Mouse (Mus musculus) CH12.LX (cell line): Measurements from ENCODE around the gene Cep104. TPM values are rescaled to one million over a fixed set of nuclear protein-coding genes. Genes with fewer than 3 reads are reported as not detected.

ENCODE experiments used
- DNase-seq: peaks from one replicate; pipeline ENCODE4 v3.0.0-alpha.2; 2013; ENCODE audit errors: extremely low read depth
- H3K27ac ChIP-seq: 2 replicates; pipeline ENCODE4 v1.5.1; 2012; ENCODE audit warnings: low read depth, mild to moderate bottlenecking, control low read depth, moderate library complexity; ENCODE audit not compliant: insufficient read depth
- H3K27me3 ChIP-seq: replicated peaks from 2 replicates; pipeline ENCODE3; 2012; ENCODE audit warnings: inconsistent platforms
- H3K36me3 ChIP-seq, 2 experiments: replicated peaks in 1 of 2; 2 replicates each; pipeline versions ENCODE3 to v1.6.1; 2012; ENCODE audit warnings: inconsistent platforms in 1 of 2, low read length in 1 of 2, mild to moderate bottlenecking in 1 of 2, mixed read lengths in 1 of 2, moderate library complexity in 1 of 2; ENCODE audit not compliant: control insufficient read depth in 1 of 2, insufficient read depth in 1 of 2
- H3K4me1 ChIP-seq, 2 experiments: 2 replicates each; pipeline ENCODE4 v1.6.1; 2012; ENCODE audit warnings: inconsistent platforms in 1 of 2, moderate library complexity in 1 of 2; ENCODE audit not compliant: insufficient read depth in 2 of 2, control insufficient read depth in 1 of 2
- H3K4me2 ChIP-seq: 2 replicates; pipeline ENCODE4 v1.6.1; 2012; ENCODE audit warnings: low read depth, mild to moderate bottlenecking, control low read depth; ENCODE audit not compliant: poor library complexity, insufficient read depth, severe bottlenecking
- H3K4me3 ChIP-seq, 3 experiments: fragments of 150-350 bp in 1 of 3; sonication (generic) in 1 of 3; replicated peaks in 1 of 3; 2 replicates each; pipeline versions ENCODE3 to v1.5.1; 2011 to 2012; ENCODE audit warnings: low read depth in 2 of 3, low read length in 2 of 3, mild to moderate bottlenecking in 2 of 3, moderate library complexity in 2 of 3, control low read depth in 1 of 3, improper control_type of control experiment in 1 of 3, inconsistent platforms in 1 of 3, mixed read lengths in 1 of 3; ENCODE audit not compliant: poor library complexity in 1 of 3
- H3K79me2 ChIP-seq: replicated peaks from 2 replicates; pipeline ENCODE4 v1.6.1; 2012; ENCODE audit warnings: mild to moderate bottlenecking, moderate library complexity; ENCODE audit not compliant: control insufficient read depth, poor library complexity, insufficient read depth, severe bottlenecking; ENCODE audit errors: extremely low read depth
- H3K9ac ChIP-seq: 2 replicates; pipeline ENCODE4 v1.6.1; 2012; ENCODE audit warnings: low read depth, mild to moderate bottlenecking, control low read depth, moderate library complexity; ENCODE audit not compliant: insufficient read depth
- H3K9me3 ChIP-seq: replicated peaks from 2 replicates; pipeline ENCODE3; 2012; ENCODE audit warnings: low read length, inconsistent platforms, mixed read lengths
- BHLHE40 ChIP-seq: IDR thresholded peaks from 2 replicates; pipeline ENCODE4 v1.6.1; 2011; ENCODE audit warnings: mild to moderate bottlenecking, low read depth, low read length, improper control_type of control experiment
- CHD2 ChIP-seq: IDR thresholded peaks from 2 replicates; pipeline ENCODE4 v1.6.1; 2011; ENCODE audit warnings: low read length, improper control_type of control experiment
- CTCF ChIP-seq, 2 experiments: IDR thresholded peaks in 1 of 2; conservative IDR thresholded peaks in 1 of 2; 2 replicates each; pipeline ENCODE4 v1.5.1; 2011 to 2012; ENCODE audit warnings: low read depth in 2 of 2, low read length in 2 of 2, improper control_type of control experiment in 1 of 2, inconsistent platforms in 1 of 2, mild to moderate bottlenecking in 1 of 2, moderate library complexity in 1 of 2
- ELF1 ChIP-seq: IDR thresholded peaks from 2 replicates; pipeline ENCODE4 v1.6.1; 2014; ENCODE audit warnings: low read depth, mild to moderate bottlenecking, inconsistent platforms, low read length, improper control_type of control experiment
- EP300 ChIP-seq: IDR thresholded peaks from 2 replicates; pipeline ENCODE4 v1.6.1; 2011; ENCODE audit warnings: low read length, improper control_type of control experiment
- ETS1 ChIP-seq: conservative IDR thresholded peaks from 2 replicates; pipeline ENCODE4 v1.6.1; 2012; ENCODE audit warnings: low read depth, mild to moderate bottlenecking, inconsistent platforms, low read length, improper control_type of control experiment, moderate library complexity
- GABPA ChIP-seq: IDR thresholded peaks from 2 replicates; pipeline ENCODE4 v1.6.1; 2012; ENCODE audit warnings: low read depth, low read length, improper control_type of control experiment, inconsistent platforms; ENCODE audit not compliant: insufficient replicate concordance
- HCFC1 ChIP-seq: IDR thresholded peaks from 2 replicates; pipeline ENCODE4 v1.6.1; 2012; ENCODE audit warnings: low read depth, mild to moderate bottlenecking, inconsistent platforms, low read length, improper control_type of control experiment
- IRF4 ChIP-seq: IDR thresholded peaks from 2 replicates; pipeline ENCODE4 v1.6.1; 2014; ENCODE audit warnings: low read depth, mild to moderate bottlenecking, inconsistent platforms, low read length, improper control_type of control experiment
- JUN ChIP-seq: IDR thresholded peaks from 2 replicates; pipeline ENCODE4 v1.6.1; 2011; ENCODE audit warnings: low read depth, mild to moderate bottlenecking, low read length, improper control_type of control experiment, moderate library complexity; ENCODE audit not compliant: insufficient read depth
- MAFK ChIP-seq: IDR thresholded peaks from 2 replicates; pipeline ENCODE4 v1.6.1; 2011; ENCODE audit warnings: low read length, improper control_type of control experiment; ENCODE audit not compliant: insufficient replicate concordance
- NELFE ChIP-seq: IDR thresholded peaks from 2 replicates; pipeline ENCODE4 v1.6.1; 2011; ENCODE audit warnings: low read depth, low read length, improper control_type of control experiment
- NRF1 ChIP-seq: IDR thresholded peaks from 2 replicates; pipeline ENCODE4 v1.6.1; 2014; ENCODE audit warnings: low read depth, mild to moderate bottlenecking, inconsistent platforms, low read length, improper control_type of control experiment, moderate library complexity
- PAX5 ChIP-seq: IDR thresholded peaks from 2 replicates; pipeline ENCODE4 v1.6.1; 2012; ENCODE audit warnings: low read length, inconsistent platforms, mixed read lengths
- POLR2AphosphoS2 ChIP-seq: IDR thresholded peaks from 2 replicates; pipeline ENCODE4 v1.6.1; 2011; ENCODE audit warnings: low read depth, low read length, improper control_type of control experiment
- RAD21 ChIP-seq: IDR thresholded peaks from 2 replicates; pipeline ENCODE4 v1.6.1; 2011; ENCODE audit warnings: low read depth, mild to moderate bottlenecking, low read length, improper control_type of control experiment, moderate library complexity
- SIN3A ChIP-seq: IDR thresholded peaks from 2 replicates; pipeline ENCODE4 v1.6.1; 2012; ENCODE audit warnings: low read length, improper control_type of control experiment, inconsistent platforms
- SMC3 ChIP-seq: IDR thresholded peaks from 2 replicates; pipeline ENCODE4 v1.6.1; 2011; ENCODE audit warnings: low read depth, low read length, improper control_type of control experiment
- TBP ChIP-seq: conservative IDR thresholded peaks from 2 replicates; pipeline ENCODE4 v1.6.1; 2011; ENCODE audit warnings: low read depth, low read length, improper control_type of control experiment
- TCF12 ChIP-seq: IDR thresholded peaks from 2 replicates; pipeline ENCODE4 v1.6.1; 2014; ENCODE audit warnings: low read depth, mild to moderate bottlenecking, inconsistent platforms, low read length, improper control_type of control experiment
- UBTF ChIP-seq: IDR thresholded peaks from 2 replicates; pipeline ENCODE4 v1.6.1; 2012; ENCODE audit warnings: low read depth, mild to moderate bottlenecking, inconsistent platforms, low read length, improper control_type of control experiment, moderate library complexity
- ZMIZ1 ChIP-seq: IDR thresholded peaks from 2 replicates; pipeline ENCODE4 v1.6.1; 2012; ENCODE audit warnings: low read depth, mild to moderate bottlenecking, inconsistent platforms, low read length, improper control_type of control experiment
- dilution Hi-C: fragments of 300-500 bp; cut with MboI; formaldehyde crosslinking; loops from 2 replicates; pipeline ENCODE4 v1.14.3; 2020; ENCODE audit warnings: low sequenced_read_pairs; ENCODE audit not compliant: extremely low pct_unique_long_range_greater_than_20kb, extremely low pct_ligation_motif_present
- in situ Hi-C: fragments of 300-500 bp; cut with MboI; formaldehyde crosslinking; loops from 3 replicates; pipeline ENCODE4 v1.14.3; 2019; ENCODE audit warnings: low sequenced_read_pairs, low pct_ligation_motif_present, low pct_unique_long_range_greater_than_20kb, mixed read lengths
- polyA plus RNA-seq: library from polyadenylated mRNA; unstranded; fragments of >175 nt; gene quantifications from 2 replicates; pipeline ENCODE4 v1.2.1, GENCODE M21; 2012; ENCODE audit warnings: low read depth; ENCODE audit not compliant: insufficient read length
- total RNA-seq, 2 experiments: library from RNA; depleted of rRNA; stranded (reverse); fragments of 300-350 nt in 1 of 2; fragments of >200 nt in 1 of 2; gene quantifications; 2 replicates each; pipeline ENCODE4 v1.2.3; 2012 to 2014

Cep104 gene
- total and polyA plus RNA-seq, 3 experiments: 4.6 to 10.9 (median 7.0) TPM

DNA sequence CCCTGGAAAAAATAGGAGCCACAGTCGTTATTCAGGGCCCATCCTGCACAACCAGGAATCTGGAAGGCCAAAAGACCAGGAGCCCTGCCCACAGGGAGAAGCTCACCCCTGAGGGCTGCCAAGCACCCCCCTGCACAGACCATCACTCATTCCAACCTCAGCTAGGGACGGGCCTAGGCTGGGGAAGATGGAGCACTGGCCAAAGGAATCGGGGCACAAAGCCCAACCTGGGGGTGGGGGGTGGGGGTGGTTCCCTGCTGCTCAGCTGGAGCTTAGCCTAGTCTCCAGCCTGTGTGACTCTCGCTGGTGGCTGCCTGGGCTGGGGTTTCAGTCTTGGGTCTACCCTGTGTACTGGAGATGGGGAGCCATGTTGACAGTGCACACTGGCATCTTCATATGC, 47.9 kb downstream of the Cep104 start:
- in situ Hi-C loops: no loop called here
- dilution Hi-C loops: no loop called here

DNA sequence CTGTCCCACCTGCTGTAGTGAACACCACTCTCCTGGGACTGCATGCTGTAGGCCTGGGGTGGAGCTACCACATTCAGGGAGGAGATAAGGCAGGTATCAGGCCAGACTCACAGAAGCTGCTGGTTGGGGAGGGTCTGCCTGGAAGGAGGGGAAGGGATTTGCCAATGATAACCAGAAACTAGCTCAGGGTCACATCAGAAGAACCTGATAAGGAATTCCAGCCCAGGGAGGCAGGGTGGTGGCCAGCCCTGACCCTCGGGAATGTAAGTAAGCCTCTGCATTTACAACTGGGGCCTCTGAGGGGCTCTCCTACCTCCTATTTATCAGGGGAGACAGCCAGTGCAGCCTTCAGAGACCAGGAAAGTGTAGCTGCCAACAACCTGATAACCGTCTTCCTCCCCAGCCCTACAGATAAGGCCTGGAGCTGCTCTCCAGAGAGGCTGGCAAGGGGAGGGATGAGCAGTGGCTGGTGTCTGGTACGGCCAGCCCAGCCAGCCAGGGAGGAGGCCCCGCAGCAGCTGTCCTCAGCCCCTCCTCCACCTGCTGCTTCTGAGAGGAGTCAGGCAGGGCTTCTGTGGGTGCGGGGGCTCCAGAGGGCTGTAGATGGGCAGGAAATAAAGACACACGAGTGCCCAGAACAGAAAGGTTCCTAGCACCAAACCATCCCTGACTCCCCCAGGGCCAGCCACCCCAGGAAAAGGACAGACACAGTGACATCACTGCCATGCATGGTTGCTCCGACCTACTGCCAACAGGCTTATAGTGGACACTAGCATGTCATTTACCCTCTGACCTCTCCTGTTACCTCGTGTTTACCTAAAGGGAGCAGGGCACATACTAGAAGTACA, 49.0 kb downstream of the Cep104 start:
- Histone ChIP-seq H3K27me3 (peaks cover 20% of the 10 kb centered on the region), H3K36me3 (peaks cover 33 to 40% of the 10 kb centered on the region in 2 experiments), H3K79me2 (no peaks in the 10 kb centered on the region)
- dilution Hi-C loops: no loop called here
- no peak for DNase-seq
- TF ChIP-seq EP300 (no peak), ZMIZ1 (no peak), NRF1 (no peak), SIN3A (no peak), BHLHE40 (no peak), UBTF (no peak), TBP (no peak), TCF12 (no peak), CTCF (conservative IDR thresholded peaks at IDR 0.05 in 1 of 2, IDR thresholded peaks at IDR 0.05 in 1 of 2; ENCODE audit: low read depth in 2 of 2, low read length in 2 of 2) (no peak), IRF4 (no peak)
- TF ChIP-seq, all 38 proteins: peak for 0
- H3K9ac ChIP-seq: no peak overlapping the region
- H3K4me2 ChIP-seq: no peak overlapping the region
- in situ Hi-C loops: no loop called here
- no peaks in the 10 kb centered on the region for H3K9me3 ChIP-seq
- H3K27ac ChIP-seq: no peak overlapping the region
- H3K4me1 ChIP-seq: peaks cover 6 to 10% of the 10 kb centered on the region in 2 experiments; a peak in 2 of 4 replicates
- no peak overlapping the region for H3K4me3 ChIP-seq

More for the DNA sequence above, 47.9 kb downstream of the Cep104 start:
- H3K4me3 ChIP-seq: no peak overlapping the region
- peaks cover 44 to 52% of the 10 kb centered on the region in 2 experiments for H3K36me3 ChIP-seq
- peaks cover 6 to 10% of the 10 kb centered on the region in 2 experiments; a peak in 2 of 4 replicates for H3K4me1 ChIP-seq
- H3K4me2 ChIP-seq: no peak overlapping the region
- DNase-seq: no peak
- H3K9ac ChIP-seq: no peak overlapping the region
- TF ChIP-seq ETS1 (no peak), RAD21 (no peak), GABPA (no peak), UBTF (no peak), MAFK (no peak), JUN (no peak), SIN3A (no peak), NELFE (no peak), SMC3 (no peak), ELF1 (no peak), PAX5 (no peak), HCFC1 (no peak), CHD2 (no peak), EP300 (no peak), POLR2AphosphoS2 (no peak)
- peaks cover 20% of the 10 kb centered on the region for H3K27me3 ChIP-seq
- no peak overlapping the region for H3K27ac ChIP-seq
- no peaks in the 10 kb centered on the region for H3K79me2 ChIP-seq
- H3K9me3 ChIP-seq: no peaks in the 10 kb centered on the region
